Mouse (Mus musculus) NIH3T3 (cell line): ENCODE data around the gene Gm10100.
"Not testable (repeated sequence)": the region's sequence is repeated elsewhere in the genome, so short reads cannot be mapped to it uniquely, and the experiment has no call there.

Experiments used
- DNase-seq: peaks from one replicate; pipeline ENCODE4 v3.0.0-alpha.2; 2012; ENCODE audit warnings: low read depth

The Gm10100 gene

GRCm38 (mm10) chr10:77726186-77726585 is at the start of gene Gm10100:
Gene Gm10100 (plus strand): TSS chr10:77726486.
- no peak for DNase-seq

GRCm38 (mm10) chr10:77677562-77677961 is 48.7 kb upstream of the Gm10100 start:
- no peak for DNase-seq

GRCm38 (mm10) chr10:77682994-77683393 is 43.3 kb upstream of the Gm10100 start:
- no peak for DNase-seq

GRCm38 (mm10) chr10:77684181-77684580 is 42.1 kb upstream of the Gm10100 start:
- no peak for DNase-seq

- DNase-seq, result no peak
Observed at GRCm38 (mm10) chr10:77685895-77686664, 40.2 kb upstream of the Gm10100 start, which contains the start of gene Tspear. Gene Tspear (plus strand): TSS chr10:77686569.

- DNase-seq, result no peak
Observed at GRCm38 (mm10) chr10:77687021-77687420, 39.3 kb upstream of the Gm10100 start.

- DNase-seq, result not testable (repeated sequence)
Observed at GRCm38 (mm10) chr10:77690356-77690807, 35.9 kb upstream of the Gm10100 start, which contains the start of gene Gm19402. Gene Gm19402 (minus strand): TSS chr10:77690757.

- no peak for DNase-seq
Observed at GRCm38 (mm10) chr10:77697133-77697532, 29.2 kb upstream of the Gm10100 start, which contains the start of gene Gm9508. Gene Gm9508 (minus strand): TSS chr10:77697233.

GRCm38 (mm10) chr10:77706326-77706725 is 20.0 kb upstream of the Gm10100 start, which contains the start of gene Gm10272:
Gene Gm10272 (plus strand): TSS chr10:77706626.
- DNase-seq, result no peak

GRCm38 (mm10) chr10:77709831-77710230 is 16.5 kb upstream of the Gm10100 start:
- DNase-seq, result peak; percentile 32

GRCm38 (mm10) chr10:77711157-77711556 is 15.1 kb upstream of the Gm10100 start, which contains the start of gene Gm10024:
Gene Gm10024 (plus strand): TSS chr10:77711457.
- not testable (repeated sequence) for DNase-seq

GRCm38 (mm10) chr10:77713734-77714133 is 12.6 kb upstream of the Gm10100 start:
- DNase-seq, result no peak

- DNase-seq, result no peak
Observed at GRCm38 (mm10) chr10:77715507-77715906, 10.8 kb upstream of the Gm10100 start, which contains the start of gene Gm10142. Gene Gm10142 (plus strand): TSS chr10:77715807.

- not testable (repeated sequence) for DNase-seq
Observed at GRCm38 (mm10) chr10:77720299-77720698, 6.0 kb upstream of the Gm10100 start, which contains the start of gene Krtap12-1. Gene Krtap12-1 (plus strand): TSS chr10:77720599.

GRCm38 (mm10) chr10:77724855-77725254 is 1.4 kb upstream of the Gm10100 start:
- DNase-seq, result no peak

GRCm38 (mm10) chr10:77728280-77728679 is 2.0 kb downstream of the Gm10100 start:
- peak; percentile 43 for DNase-seq

GRCm38 (mm10) chr10:77729241-77729640 is 3.0 kb downstream of the Gm10100 start:
- DNase-seq, result peak; percentile 22

- DNase-seq, result no peak
Observed at GRCm38 (mm10) chr10:77735928-77736327, 9.6 kb downstream of the Gm10100 start.

- no peak for DNase-seq
Observed at GRCm38 (mm10) chr10:77738929-77739328, 12.6 kb downstream of the Gm10100 start.

- not testable (repeated sequence) for DNase-seq
Observed at GRCm38 (mm10) chr10:77741924-77742688, 15.8 kb downstream of the Gm10100 start, which contains the start of gene Gm18596. Gene Gm18596 (minus strand): TSS chr10:77742638.

- not testable (repeated sequence) for DNase-seq
Observed at GRCm38 (mm10) chr10:77750686-77751085, 24.4 kb downstream of the Gm10100 start.

GRCm38 (mm10) chr10:77751254-77751653 is 25.0 kb downstream of the Gm10100 start, which contains the start of gene Gm9736:
Gene Gm9736 (minus strand): TSS chr10:77751354.
- not testable (repeated sequence) for DNase-seq
